Mouse (Mus musculus) macrophage (primary cell): ENCODE results near the gene Pin1rt1. TPM values are rescaled to one million over a fixed set of nuclear protein-coding genes. Genes with fewer than 3 reads are reported as not detected.
A peak's percentile ranks its signal among the peaks of the same experiment; 100 is the strongest.

Experiments used
- H3K27ac ChIP-seq: fragments of 350-480 bp; formaldehyde crosslinking; 2 replicates; pipeline ENCODE4 v1.9.0; 2021
- H3K36me3 ChIP-seq: fragments of 350-480 bp; formaldehyde crosslinking; 2 replicates; pipeline ENCODE4 v1.9.0; 2021; ENCODE audit errors: inconsistent target
- H3K4me3 ChIP-seq: fragments of 350-480 bp; formaldehyde crosslinking; 2 replicates; pipeline ENCODE4 v1.9.0; 2021; ENCODE audit errors: inconsistent target
- H3K79me2 ChIP-seq: fragments of 350-480 bp; formaldehyde crosslinking; 2 replicates; pipeline ENCODE4 v1.9.0; 2021; ENCODE audit errors: inconsistent target
- WGBS: methylation state at CpG from one replicate; pipeline ENCODE4 v1.1.7; 2026; ENCODE audit warnings: inconsistent platforms; ENCODE audit not compliant: missing documents; 5-methylcytosine and 5-hydroxymethylcytosine counted together
- polyA plus RNA-seq: library from polyadenylated mRNA; stranded (reverse); fragments of 250-400 nt; gene quantifications from 3 replicates; pipeline ENCODE4 v1.2.4, GENCODE M21; 2018; ENCODE audit warnings: inconsistent platforms
- total RNA-seq, 78 experiments: library from RNA; depleted of rRNA; stranded (reverse); fragments of 250-400 nt; gene quantifications; 1 replicate in 9 of 78; 2 replicates in 24 of 78; 3 replicates in 43 of 78; 4 replicates in 2 of 78; pipeline ENCODE4 v1.2.4; 2018; ENCODE audit warnings: inconsistent platforms in 56 of 78

Pin1rt1 gene
- not detected for total RNA-seq (2018; cell fraction: chromatin; rRNA removed)
- not detected for total RNA-seq (2018; cell fraction: cytosol; rRNA removed)
- not detected for total RNA-seq (2018; cell fraction: nucleus; rRNA removed)
- polyA plus RNA-seq, result not detected in 3 replicates

- 95% methylated on average over 4 of the region's 4 CpGs for WGBS
- Histone ChIP-seq H3K36me3 (no peaks in the 10 kb centered on the region), H3K4me3 (no peak within 1 kb of the TSS), H3K27ac (no peak within 1 kb of the TSS), H3K79me2 (peaks cover 3% of the 10 kb centered on the region; the same call in 1 of the 2 replicates)
Measured at GRCm38 (mm10) chr2:104716279-104716678, at the start of gene Pin1rt1. Gene Pin1rt1 (minus strand): TSS chr2:104716379.

GRCm38 (mm10) chr2:104764018-104764417 is 47.8 kb upstream of the Pin1rt1 start:
- WGBS, result 96% methylated on average over 4 of the region's 4 CpGs
- Histone ChIP-seq H3K27ac (no peak overlapping the region), H3K36me3 (no peaks in the 10 kb centered on the region), H3K4me3 (no peak overlapping the region), H3K79me2 (no peaks in the 10 kb centered on the region)

DNA sequence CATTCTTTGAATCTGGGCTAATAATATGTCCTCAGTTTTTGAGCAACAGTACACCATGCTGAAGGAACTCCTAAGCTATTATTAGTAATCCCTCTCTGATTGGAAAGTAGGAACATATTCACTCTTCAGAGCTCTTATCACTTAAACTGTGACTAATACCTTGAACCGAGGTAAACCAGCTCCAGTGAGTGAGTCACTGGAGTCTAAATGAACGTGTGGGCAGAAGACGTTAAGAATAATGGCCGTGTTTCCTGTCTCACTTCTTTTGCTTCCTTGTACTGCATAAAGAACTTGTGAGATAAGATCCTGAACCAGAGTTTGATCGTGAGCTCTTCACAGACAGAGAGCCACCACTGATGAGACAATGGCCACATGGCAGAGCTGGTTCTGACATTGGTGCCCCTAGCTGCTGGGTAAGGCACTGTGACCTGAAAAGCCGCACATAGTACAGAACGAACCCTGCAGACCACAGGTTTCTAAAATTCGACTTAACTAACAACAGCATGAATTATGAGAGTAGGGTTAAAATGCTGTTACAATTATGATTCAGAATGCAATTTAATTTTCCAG is 47.0 kb upstream of the Pin1rt1 start:
- H3K27ac ChIP-seq, result no peak overlapping the region
- WGBS, result 57% methylated on average over 8 of the region's 8 CpGs
- H3K79me2 ChIP-seq, result no peaks in the 10 kb centered on the region
- no peaks in the 10 kb centered on the region for H3K36me3 ChIP-seq
- H3K4me3 ChIP-seq, result no peak overlapping the region

- H3K36me3 ChIP-seq, result no peaks in the 10 kb centered on the region
- 69% methylated on average over 3 of the region's 3 CpGs for WGBS
- no peak overlapping the region for H3K4me3 ChIP-seq
- no peak overlapping the region for H3K27ac ChIP-seq
- H3K79me2 ChIP-seq, result no peaks in the 10 kb centered on the region
Measured at GRCm38 (mm10) chr2:104750611-104751010, 34.4 kb upstream of the Pin1rt1 start.

DNA sequence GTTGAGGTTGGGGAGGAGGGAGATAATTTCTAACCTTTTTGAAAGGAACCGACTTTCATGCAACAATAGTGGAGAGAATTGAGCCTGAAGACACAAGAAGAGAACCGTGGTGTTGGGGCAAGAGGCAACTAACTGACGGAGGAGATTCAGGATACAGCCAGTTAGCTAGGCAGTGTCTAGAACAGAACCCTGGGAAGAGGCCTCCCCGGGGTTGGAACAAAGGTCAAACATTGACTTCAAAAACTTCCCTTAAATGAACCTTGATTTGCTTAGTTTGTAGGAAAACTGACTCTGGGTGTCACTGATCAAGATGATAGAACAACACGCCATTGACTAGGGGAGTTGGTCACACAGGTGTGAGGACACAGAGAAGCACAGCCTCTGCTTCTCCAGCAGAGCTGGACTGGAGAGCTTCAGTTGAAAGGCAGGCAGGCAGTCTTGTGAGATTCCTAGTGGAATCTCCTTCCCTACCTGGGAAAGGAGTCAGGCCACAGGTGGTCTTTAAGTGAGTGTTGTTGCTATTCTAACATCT is 32.5 kb upstream of the Pin1rt1 start:
- Histone ChIP-seq H3K36me3 (no peaks in the 10 kb centered on the region), H3K4me3 (no peak overlapping the region), H3K79me2 (no peaks in the 10 kb centered on the region), H3K27ac (no peak overlapping the region)
- 83% methylated on average over 5 of the region's 5 CpGs for WGBS

DNA sequence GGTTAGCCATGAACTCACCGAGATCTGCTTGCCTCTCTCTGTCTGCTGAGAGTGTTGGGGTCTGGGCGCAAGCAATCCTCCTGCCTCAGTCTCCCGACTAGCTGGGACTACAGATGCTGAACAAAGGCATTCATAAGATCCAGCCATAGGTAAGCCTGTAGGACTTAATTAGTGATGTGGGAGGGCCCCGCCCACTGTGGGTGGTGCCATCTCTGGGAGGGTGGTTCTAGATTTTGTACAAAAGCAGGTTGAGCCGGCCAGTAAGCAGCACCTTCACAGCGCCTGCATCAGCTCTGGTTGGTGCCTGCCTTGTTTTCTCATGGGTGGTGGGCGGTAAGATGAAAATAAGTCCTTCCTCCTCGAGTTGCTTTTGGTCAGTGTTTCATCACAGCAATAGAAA is 30.1 kb upstream of the Pin1rt1 start:
- 59% methylated on average over 6 of the region's 8 CpGs for WGBS
- Histone ChIP-seq H3K36me3 (no peaks in the 10 kb centered on the region), H3K4me3 (no peak overlapping the region), H3K79me2 (peaks cover 8% of the 10 kb centered on the region; the same call in 1 of the 2 replicates), H3K27ac (no peak overlapping the region)

- Histone ChIP-seq H3K36me3 (no peaks in the 10 kb centered on the region), H3K4me3 (no peak overlapping the region), H3K79me2 (peaks cover 11% of the 10 kb centered on the region; the same call in 1 of the 2 replicates), H3K27ac (no peak overlapping the region)
- 91% methylated on average over 5 of the region's 5 CpGs for WGBS
Measured at GRCm38 (mm10) chr2:104743971-104744370, 27.8 kb upstream of the Pin1rt1 start.

DNA sequence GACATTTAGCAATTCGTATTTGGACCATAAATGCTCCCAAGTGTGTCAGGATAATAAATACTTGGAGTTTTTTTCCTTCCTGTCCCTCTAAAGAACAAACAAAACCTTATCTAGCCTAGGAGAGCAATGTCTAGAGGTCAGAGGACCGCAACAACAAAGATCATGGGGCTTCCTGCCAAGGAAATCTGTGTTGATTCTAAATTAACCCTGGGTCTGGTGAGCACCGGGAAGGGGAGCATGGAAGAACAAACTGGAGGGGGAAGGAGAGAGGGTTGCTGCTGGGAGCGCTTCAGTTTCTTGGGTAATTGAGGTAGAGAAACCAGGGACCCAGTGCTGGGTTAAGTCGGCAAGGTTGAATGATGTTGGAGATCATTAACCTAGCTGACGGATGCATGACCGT is 27.0 kb upstream of the Pin1rt1 start:
- 50% methylated on average over 7 of the region's 7 CpGs for WGBS

DNA sequence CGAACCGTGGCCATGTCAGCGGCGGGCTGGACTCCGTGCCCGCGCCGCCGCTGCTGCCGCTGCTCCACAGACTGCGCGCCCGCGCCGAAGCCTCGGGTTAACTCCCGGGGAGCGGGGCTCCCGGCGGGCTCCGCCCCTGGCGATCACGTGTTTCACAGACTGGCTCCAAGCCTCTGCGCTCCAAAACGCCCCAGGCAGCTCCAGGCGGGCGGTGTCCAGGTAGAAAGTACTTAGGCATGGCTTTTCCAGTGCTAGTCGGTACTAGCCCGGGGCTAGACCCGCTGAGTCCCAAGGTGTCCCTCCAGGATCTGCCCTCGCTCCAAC is 26.5 kb upstream of the Pin1rt1 start, which contains the start of gene Depdc7:
Depdc7 (minus strand) TSS at position 138 of the 324 bp plus-strand sequence.
- no peaks in the 10 kb centered on the region for H3K36me3 ChIP-seq
- H3K4me3 ChIP-seq, result peak within 1 kb of the TSS; percentile 43
- no peak within 1 kb of the TSS for H3K27ac ChIP-seq
- 1% methylated on average over 31 of the region's 31 CpGs for WGBS
- peaks cover 24% of the 10 kb centered on the region; the same call in 1 of the 2 replicates for H3K79me2 ChIP-seq

More for the DNA sequence above, 27.0 kb upstream of the Pin1rt1 start:
- Histone ChIP-seq H3K36me3 (no peaks in the 10 kb centered on the region), H3K27ac (no peak overlapping the region), H3K79me2 (peaks cover 19% of the 10 kb centered on the region; the same call in 1 of the 2 replicates), H3K4me3 (peak overlapping the region; percentile 31)

GRCm38 (mm10) chr2:104741896-104742740 is 25.9 kb upstream of the Pin1rt1 start:
- H3K27ac ChIP-seq, result no peak overlapping the region
- peaks cover 30% of the 10 kb centered on the region; the same call in 1 of the 2 replicates for H3K79me2 ChIP-seq
- peak overlapping the region; percentile 43 for H3K4me3 ChIP-seq
- 14% methylated on average over 36 of the region's 46 CpGs for WGBS
- no peaks in the 10 kb centered on the region for H3K36me3 ChIP-seq

GRCm38 (mm10) chr2:104741015-104741758 is 25.0 kb upstream of the Pin1rt1 start:
- Histone ChIP-seq H3K27ac (no peak overlapping the region), H3K4me3 (no peak overlapping the region), H3K79me2 (peaks cover 39% of the 10 kb centered on the region; the same call in 1 of the 2 replicates), H3K36me3 (no peaks in the 10 kb centered on the region)
- WGBS, result 97% methylated on average over 7 of the region's 7 CpGs

GRCm38 (mm10) chr2:104740248-104740949 is 24.2 kb upstream of the Pin1rt1 start:
- Histone ChIP-seq H3K79me2 (peaks cover 42% of the 10 kb centered on the region; the same call in 1 of the 2 replicates), H3K36me3 (no peaks in the 10 kb centered on the region), H3K27ac (no peak overlapping the region), H3K4me3 (no peak overlapping the region)
- WGBS, result 70% methylated on average over 7 of the region's 7 CpGs

DNA sequence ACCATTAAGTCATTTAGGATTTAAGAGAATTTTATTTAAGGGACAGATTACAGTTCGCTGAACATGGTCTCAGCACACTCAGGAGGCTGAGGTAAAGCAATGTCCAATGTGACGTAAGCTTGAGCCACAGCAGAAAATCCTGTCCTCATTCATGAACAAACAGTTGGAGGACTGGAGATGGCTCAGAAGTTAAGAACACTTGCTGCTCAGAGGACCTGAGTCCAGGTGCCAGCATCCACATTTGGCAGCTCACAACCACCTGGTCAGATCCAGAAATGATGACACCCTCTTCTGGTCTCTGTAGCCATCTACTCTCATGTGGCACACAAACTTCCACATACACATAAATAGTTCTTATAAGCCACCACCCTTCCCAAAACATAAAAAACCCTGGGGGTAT is 23.5 kb upstream of the Pin1rt1 start:
- Histone ChIP-seq H3K79me2 (peaks cover 45% of the 10 kb centered on the region; the same call in 1 of the 2 replicates), H3K36me3 (no peaks in the 10 kb centered on the region), H3K4me3 (no peak overlapping the region), H3K27ac (no peak overlapping the region)
- 93% methylated on average over 2 of the region's 2 CpGs for WGBS

DNA sequence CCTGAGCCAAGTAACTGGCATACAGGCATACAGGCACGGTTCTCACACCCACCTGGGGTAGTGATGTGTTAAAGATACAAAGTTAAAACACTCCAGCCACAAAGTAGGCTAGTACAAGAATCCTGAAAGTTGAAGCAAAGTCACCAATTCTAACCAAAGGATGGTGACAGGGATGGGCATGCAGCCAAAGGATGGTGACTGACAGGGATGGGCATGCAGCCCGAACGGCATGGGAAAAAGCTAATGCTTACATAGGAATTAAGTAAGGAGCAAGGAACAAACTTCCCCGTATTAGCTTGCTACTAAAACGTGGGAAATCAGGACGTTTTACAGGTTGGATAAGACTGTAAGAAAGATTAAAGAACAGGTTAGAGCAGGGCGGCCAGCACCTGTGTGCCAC is 20.1 kb upstream of the Pin1rt1 start:
- Histone ChIP-seq H3K36me3 (no peaks in the 10 kb centered on the region), H3K79me2 (peaks cover 51% of the 10 kb centered on the region; the same call in 1 of the 2 replicates), H3K4me3 (no peak overlapping the region), H3K27ac (no peak overlapping the region)
- 84% methylated on average over 7 of the region's 7 CpGs for WGBS
